Mouse (Mus musculus): ENCODE results near the gene Pmm1.
"Not testable (repeated sequence)": the region's sequence is repeated elsewhere in the genome, so short reads cannot be mapped to it uniquely, and the experiment has no call there.

Pmm1 gene

DNA sequence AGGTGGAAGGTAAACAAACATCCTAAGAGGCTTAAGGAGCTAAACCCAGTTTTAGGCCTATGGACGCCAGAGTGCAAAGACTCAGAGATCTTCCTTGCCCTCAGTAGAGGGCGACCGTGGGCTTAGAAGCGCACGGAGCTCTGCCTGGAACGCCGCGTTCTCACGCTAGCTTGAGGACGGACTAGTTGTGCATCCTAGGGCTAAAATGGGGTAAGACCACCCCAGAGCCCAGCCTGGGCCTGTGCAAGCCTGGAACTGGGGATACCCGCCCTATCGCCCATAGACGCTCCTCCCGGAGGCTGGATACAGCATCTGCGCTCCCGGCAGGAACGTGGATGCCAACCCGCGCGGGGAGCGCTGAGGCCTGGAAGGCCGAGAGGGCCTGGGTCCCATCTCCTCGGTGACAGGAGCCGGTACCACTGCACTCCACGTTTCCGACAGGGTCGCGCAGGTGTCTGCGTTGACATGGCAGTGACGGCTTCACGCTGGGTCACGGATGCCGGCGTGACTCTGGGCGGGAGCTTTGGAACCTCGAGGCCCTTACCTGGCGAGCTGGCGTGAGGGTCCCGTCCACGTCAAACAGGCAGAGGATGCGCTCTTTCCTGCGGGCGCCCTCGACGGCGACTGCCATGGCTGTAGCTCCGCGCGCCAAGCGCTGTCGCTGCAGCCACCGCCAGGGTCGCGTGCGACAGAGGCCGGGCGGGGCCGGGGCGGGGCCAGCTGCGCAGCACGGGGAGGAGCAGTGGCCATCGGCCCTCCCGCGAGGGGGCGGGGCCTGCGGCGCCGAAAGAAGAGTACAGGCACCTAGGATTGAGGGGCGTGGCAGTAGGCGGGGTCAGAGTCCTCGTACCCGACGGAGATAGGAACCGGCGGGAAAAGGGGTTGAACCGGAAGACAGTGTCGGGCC lies at the start of gene Pmm1:
TSS of gene Pmm1 (minus strand) at position 760 of the 907 bp plus-strand sequence.
- in situ Hi-C loops (cut with MboI; ENCODE audit: low sequenced_read_pairs) = no loop called here

DNA sequence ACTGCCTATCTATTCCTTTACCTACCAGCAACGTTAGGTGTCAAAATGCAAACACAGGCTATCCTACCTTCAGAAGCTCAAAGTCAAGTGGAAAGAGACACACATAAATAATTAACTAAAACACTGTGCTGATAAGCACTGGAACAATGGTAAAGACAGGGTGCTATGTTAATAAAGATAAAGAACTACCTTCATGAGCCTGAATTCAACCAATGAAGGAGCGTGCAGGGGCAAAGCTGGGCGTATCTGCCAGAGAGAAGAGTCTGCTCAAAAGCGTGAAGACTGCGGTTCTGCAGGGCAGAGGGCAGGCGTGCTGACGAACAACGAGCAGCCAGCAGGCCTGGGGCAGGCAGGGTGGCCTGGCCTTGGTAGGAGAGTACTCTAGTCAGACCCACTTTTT lies 43.5 kb upstream of the Pmm1 start:
- in situ Hi-C loops (cut with MboI; ENCODE audit: low sequenced_read_pairs) = no loop called here

DNA sequence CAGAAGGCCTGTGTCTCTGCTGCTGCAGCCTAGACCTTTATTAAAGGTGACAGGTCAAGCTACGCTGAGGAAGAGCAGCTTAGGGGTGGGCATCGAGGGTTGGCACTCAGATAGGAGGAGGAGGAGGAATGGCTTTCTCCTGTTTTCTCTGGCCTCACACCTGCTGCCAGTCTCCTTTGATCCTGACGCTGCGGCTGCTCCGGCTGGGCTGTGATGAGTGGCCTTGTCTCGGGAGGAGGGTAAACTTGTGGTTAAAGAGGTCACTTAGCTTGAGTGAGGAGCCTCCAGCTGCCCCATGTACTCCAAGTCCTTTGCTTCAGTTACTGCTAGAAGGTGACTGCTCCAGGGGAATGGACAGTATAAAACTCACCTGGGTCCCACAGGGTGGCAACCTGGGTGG lies 33.3 kb upstream of the Pmm1 start:
- in situ Hi-C loops (cut with MboI; ENCODE audit: low sequenced_read_pairs) = no loop called here

DNA sequence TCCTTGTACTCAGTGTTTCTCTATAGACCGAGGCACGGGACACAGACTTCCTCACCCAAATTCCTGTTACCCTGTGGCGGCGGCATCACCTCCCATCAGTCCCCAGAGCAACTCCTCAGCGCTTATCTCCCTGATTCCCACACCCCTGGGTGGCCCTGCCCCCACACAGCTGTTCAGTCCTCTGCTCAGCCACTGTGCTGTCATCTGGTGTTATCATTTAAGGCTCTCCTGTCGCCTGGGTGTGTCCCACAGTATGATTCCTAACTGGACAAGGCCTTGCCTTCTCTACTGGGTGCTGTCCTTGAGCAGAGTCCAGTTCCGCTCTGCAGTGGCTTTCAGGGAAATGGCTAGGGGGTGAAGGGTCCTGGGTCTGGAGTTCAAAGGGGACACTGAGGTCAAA lies 29.8 kb upstream of the Pmm1 start:
- in situ Hi-C loops (cut with MboI; ENCODE audit: low sequenced_read_pairs) = no loop called here

DNA sequence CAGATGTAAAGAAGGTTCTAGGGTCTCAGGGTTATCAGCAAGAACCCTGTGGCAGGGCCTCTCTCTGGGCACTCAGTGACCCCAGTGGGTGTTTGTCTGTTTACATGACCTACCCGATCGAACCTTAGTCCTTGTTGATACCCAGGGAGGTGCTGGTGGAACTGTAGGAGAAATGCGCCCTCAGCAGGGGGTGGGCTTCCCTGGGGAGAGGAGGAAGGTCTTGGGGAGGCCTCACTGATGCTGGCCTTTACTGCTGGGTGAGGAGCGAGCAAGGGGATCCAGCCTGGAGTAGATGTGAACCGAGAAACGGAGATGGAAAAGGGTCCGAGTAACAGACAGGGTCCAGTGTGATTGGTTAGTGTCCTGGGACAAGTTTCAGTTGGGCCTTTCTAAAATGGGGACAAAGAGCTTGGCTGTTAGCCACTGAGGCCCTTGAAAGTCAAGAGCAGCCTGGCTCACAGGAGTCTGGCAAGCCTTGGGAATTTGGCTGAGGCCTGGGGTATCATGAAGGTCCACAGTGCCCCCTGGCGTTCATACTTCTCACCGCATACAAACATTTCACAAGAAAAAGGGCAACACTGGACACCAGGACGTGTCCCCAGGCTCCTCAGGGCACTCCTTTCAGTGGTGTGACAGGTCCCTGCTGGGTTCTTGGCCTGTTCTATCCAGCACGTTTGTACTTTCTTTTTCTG lies 28.8 kb upstream of the Pmm1 start:
- in situ Hi-C loops (cut with MboI; ENCODE audit: low sequenced_read_pairs) = no loop called here

DNA sequence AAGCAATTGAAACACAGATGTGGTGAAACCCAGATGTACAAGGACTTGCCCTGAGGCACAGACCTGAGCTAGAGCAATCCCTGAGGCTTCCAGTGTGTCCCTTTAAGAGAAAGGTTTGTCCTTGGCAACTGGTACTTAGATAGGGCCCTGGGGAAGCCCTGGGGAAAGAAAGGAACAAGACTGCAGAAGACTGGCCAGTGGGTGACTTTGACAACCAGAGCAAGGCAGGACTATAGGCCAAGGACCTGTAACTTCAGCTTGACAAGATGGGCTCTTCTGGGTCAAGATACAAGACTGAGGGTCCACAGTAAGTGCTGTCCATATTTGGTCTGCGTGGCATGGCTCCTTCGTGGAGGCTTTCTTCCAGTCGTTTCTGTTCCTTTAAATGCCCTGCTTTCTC lies 26.9 kb upstream of the Pmm1 start, which contains the start of gene Xrcc6:
TSS of gene Xrcc6 (plus strand) at position 190 of the 400 bp plus-strand sequence.
- in situ Hi-C loops (cut with MboI; ENCODE audit: low sequenced_read_pairs) = no loop called here

DNA sequence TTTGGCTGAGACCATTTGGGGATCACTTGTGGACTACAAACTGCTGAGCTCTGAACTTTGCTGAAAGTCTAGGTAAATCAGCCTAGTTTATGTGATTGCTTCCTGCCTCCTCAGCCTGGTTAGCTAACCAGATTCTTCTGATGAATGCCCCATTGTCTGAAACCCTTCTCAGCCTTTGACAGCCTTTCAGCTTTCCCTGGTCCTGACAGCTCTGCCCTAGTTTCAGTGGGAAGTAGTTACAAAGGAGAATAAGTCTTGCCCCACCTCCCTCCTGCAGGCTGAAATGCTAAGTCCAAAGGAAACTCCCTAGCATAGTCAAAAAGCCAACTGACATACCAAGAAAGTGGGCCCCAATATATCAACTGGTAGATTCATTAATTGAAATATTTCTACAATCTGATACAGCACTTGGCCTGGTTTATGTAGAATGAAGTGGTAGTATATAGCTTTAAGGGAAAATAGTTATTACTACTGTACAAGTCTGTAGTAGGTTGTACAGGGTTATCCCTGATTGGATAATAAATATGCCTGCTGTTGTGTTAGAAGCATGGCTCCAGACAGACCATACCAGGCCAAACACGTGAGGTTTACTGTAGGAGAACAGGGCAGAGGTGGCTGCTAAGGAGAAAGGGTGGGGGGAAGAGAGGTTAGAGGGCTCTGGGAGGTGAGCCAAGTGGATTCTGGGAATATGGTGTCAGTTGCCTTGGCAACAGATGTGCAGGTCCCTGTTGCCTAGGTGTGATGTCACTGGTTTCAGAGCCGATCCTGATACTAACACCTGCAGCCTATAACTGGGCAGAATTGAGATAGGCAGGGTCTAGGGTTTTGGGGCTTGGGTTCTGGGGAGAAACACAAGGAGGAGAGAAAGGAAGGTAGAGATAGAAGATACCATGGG lies 24.8 kb upstream of the Pmm1 start:
- in situ Hi-C loops (cut with MboI; ENCODE audit: low sequenced_read_pairs) = no loop called here

DNA sequence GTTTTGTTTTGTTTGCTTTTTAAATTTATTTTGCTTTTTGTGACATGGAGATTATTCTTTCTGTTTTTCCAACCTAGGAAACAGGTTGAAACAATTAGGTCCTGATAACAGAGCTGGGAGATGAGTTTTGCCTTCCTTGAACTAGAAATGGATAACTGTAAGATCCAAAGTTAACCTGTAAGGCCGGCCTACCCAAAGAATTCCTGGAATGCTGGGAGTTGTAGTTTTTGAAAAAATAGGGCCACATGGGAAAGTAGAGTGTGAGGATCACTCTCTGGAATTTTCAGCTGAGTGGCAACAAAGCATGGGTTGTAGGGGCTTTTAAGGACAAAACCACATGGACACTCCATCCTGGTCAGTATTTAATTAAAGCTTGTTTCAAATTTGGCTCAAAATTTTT lies 21.4 kb upstream of the Pmm1 start:
- in situ Hi-C loops (cut with MboI; ENCODE audit: low sequenced_read_pairs) = no loop called here

DNA sequence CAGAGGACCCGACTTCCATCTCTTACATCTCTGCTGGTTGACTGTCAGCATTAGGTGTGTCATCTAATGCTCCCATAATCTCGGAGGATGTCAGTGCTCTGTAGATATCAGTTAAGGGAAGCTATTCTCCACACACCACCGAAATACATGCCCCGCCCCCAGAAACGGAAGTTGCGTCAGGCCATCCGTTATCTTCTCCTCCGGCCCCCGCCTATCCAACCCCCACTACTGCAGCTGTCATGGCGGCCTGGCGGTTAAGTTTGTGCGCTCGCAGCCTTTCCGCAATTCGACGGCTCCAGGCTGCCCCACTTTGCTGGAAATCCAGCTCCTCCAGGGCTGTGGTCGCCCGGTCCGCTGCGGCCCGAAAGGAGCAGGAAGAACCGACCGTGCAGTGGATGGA lies 19.6 kb upstream of the Pmm1 start, which contains the start of gene 1700029P11Rik:
TSS of gene 1700029P11Rik (plus strand) at position 220 of the 400 bp plus-strand sequence.
- in situ Hi-C loops (cut with MboI; ENCODE audit: low sequenced_read_pairs) = no loop called here

DNA sequence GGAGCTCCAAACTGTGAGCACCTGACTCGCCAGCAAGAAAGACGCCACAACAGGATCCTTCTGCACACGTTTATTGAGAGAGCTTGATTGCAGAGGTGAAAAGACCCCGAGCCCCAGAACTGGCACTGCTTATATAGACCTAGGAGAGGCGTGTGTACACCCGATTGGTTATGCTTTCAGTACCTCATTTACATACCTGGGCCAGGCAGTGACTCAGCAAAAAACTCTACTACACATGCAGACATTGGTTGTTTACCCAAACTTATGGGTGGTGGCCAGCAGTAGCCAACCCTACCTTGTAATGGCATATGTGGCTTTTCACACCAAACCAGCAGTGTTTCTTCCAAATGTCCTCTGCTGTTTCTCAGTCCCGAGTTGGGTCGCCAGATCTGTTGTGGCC lies 14.4 kb upstream of the Pmm1 start:
- in situ Hi-C loops (cut with MboI; ENCODE audit: low sequenced_read_pairs) = not testable (repeated sequence)

DNA sequence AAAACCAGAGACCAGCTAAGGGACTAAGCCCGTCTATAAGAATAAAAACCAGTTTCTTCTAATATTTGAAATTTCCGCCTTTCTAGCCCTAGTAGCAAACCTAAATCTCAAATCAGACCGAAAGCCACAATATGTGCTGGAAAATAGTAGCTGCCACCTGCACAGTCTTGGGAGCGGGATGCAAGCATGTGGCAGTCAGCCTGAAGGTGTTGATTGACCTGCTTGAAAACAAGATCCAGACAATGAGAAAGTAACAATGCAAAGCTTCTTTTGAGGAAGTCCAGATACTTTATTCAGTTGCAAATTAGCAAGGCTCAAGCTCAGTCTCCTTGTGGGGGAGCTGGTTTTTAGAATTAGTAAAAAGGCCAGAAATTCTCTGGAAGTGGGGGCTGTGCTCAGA lies 9.8 kb upstream of the Pmm1 start:
- in situ Hi-C loops (cut with MboI; ENCODE audit: low sequenced_read_pairs) = not testable (repeated sequence)

DNA sequence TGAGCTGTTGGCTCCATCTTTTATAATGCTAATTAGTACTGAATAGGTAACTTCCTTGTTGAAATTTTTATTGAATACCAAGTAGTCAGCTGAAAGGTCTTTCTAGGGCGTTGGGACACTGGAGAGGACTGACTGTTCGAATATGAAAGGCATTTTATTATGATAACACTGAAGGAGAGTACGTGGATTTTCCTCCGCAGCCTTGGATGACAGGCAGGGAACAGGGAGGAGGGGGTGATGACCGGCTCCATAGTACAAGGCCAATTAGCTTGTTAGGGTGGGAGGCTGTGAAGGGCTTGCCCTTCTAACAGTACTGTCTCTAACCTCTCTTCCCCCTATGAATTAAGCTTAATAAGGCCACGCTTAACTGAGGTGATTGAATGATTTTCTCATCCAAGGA lies 8.9 kb upstream of the Pmm1 start:
- in situ Hi-C loops (cut with MboI; ENCODE audit: low sequenced_read_pairs) = not testable (repeated sequence)

DNA sequence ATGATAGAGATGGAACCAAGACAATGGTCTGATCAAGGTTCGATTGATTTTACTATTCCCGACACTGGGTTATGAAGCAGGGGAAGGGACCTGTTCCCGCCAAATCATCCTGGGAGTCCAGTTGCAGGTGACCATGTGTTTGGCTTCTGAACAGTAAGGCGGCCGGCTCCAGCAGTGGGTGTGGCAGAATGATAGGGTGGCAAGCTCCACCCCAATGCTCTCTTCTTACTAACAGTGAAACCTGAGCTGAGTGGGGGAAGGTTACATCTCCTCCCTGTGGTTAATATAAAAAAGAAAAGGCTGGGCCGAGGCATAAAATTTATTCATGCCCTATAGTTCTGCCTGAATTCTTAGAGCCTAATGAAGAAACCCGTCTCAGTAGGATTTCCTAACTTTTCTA lies 8.4 kb upstream of the Pmm1 start:
- in situ Hi-C loops (cut with MboI; ENCODE audit: low sequenced_read_pairs) = no loop called here

DNA sequence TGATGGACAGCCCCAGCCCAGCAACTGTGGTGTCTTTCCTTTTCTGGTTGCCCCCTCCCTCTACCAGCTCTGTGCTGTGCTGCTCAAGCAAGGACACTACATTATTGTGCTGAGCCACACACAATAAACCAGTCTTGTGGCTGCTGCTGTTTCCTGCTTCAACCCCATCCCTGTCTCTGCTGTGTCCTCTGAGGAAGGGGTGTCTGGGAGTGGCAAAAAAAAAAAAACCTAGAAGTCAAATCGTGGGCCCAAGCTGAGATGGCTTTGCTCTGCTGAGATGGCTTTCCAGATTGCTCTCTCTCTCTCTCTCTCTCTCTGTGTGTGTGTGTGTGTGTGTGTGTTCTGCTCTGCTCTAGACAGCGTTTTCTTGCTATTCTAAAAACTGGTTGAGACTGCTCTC lies 7.7 kb upstream of the Pmm1 start:
- in situ Hi-C loops (cut with MboI; ENCODE audit: low sequenced_read_pairs) = no loop called here

DNA sequence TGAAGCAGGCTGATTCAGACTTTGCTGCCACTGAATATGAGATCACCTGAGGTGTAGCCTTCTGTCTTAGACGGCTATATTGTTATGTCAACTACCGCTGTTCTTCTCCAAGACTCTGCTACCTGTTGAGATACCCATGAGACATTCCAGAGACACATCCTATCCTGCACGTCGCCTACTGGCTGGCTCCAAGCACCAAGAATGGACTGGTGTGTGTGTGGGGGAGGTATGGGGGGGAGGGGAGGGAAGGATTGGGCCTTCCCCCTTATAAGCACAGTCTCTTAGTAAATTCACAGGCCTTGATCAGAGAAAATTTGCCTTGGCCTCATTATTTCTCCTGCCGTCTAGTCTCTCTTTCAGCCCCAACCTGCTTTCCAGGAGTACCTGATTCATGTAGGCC lies 7.1 kb upstream of the Pmm1 start:
- in situ Hi-C loops (cut with MboI; ENCODE audit: low sequenced_read_pairs) = no loop called here

DNA sequence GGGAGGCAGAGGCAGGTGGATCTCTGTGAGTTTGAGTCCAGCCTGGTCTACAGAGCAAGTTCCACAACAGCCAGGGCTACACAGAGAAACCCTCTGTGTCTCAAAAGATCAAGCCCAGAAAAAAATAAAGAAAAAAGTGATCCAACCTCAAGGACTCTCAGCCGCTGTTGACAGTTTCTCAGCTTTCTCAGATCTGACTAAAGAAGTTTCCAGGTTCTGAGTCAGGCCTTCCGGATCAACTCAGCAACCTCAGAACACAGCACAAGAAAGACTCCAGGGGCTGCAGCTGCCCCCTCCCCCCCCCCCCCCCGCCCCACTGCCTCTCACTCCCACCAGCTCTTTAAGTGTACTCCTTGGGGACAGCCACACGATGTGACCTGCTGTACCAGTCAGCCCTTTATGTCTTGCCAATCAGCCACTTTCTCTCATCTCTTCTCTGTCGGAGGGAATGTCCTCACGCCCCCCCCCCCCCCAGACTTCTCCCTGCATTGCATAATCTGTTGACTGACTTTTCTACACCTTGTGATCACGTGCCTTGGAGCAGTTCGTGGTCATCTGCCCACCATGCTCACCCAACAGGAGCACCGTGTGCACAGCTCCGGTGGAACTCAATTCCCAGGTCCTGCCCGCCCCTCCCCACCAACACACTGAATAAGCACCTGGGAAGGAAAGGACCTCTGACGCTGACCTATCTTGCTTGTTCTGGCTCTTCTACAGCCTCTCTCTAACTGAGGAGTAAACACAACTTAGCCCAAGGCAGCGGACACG lies 5.5 kb upstream of the Pmm1 start:
- in situ Hi-C loops (cut with MboI; ENCODE audit: low sequenced_read_pairs) = no loop called here

DNA sequence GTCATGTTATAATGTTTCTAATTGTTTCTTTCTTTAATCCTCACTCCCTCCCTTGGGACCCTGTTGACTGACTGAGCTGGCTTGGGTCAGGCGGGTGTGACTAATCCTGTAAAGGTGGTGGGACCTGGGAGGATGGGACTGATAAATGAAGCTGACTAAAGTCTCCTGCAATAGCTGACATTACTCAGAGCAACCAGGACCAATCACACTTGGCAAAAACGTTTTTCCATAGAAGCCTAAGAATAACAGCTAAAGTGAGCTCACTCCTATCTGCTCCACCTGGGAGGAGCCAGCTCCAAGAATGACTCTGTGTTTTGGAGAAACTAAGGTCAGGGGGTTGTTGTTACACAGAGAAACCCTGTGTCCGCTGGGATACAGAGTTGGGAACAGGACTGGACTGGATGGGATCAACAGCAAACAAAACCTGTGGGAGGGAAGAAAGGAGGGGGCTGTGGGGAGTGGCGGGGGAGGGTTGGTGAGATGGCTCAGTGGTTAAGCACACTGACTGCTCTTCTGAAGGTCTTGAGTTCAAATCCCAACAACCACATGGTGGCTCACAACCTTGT lies 4.3 kb upstream of the Pmm1 start:
- in situ Hi-C loops (cut with MboI; ENCODE audit: low sequenced_read_pairs) = no loop called here

DNA sequence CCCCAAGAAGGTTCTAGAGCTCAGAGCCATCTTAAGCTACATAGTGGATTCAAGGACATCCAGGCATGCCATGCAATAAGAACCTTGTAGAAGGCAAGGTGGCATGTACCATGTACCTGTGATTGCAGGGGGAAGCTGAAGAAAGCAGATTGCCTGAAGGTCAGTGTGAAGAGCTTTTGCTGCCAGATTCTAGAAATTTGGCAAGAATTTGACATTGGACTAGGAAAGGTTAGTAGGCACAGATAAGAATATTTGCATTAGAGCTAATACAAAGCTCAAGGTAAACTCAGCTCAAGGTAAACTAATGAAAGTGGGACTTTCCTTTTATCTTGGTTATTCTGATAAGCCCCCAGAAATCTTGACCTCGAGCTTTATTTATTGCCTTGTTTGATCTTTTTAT lies 3.5 kb upstream of the Pmm1 start:
- in situ Hi-C loops (cut with MboI; ENCODE audit: low sequenced_read_pairs) = no loop called here

DNA sequence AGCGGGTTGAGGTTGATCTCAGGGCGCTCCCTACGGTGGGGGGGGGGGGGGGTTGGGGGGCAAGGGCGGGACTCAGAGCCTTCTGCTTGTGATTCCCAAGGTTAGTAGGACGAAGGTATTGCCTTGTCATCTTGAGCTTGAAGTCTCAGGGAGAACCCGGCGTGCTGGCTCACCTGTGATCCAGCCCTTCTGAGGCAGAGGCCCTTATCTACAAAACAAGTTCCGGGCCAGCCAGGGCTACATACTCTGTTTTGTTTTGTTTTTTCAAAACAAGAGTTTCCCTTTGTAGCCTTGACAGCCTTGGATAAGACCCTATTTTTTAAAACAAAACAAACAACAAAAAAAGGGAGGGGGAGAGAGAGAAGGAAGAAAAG lies 335 bp upstream of the Pmm1 start:
- in situ Hi-C loops (cut with MboI; ENCODE audit: low sequenced_read_pairs) = no loop called here

DNA sequence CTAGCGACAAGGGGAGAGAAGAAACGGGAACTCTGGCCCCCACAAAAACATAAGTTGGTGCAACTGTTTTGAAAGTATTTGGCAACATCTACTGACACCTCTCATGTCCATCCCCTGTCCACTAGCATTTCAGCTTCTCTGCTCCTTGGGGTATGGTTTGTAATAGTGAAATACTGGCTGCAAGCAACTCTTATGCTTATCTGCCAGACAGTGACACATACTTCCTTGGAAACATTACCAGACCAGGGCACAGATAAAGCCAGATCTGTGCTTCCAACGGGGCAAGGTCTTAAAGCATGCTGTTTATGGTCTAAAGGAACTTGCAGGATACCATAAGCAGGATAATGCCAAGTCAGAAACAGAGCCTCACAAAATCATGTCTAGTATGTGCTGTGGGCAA lies 1.8 kb downstream of the Pmm1 start:
- in situ Hi-C loops (cut with MboI; ENCODE audit: low sequenced_read_pairs) = no loop called here

Data from CH12F3 (cell line).